Mouse (Mus musculus) spleen, postnatal 36 days (tissue): ENCODE data around the gene Mbd3l1.
A peak's percentile ranks its signal among the peaks of the same experiment; 100 is the strongest.

ENCODE experiments used
- DNase-seq, 2 experiments: peaks; one replicate each; pipeline ENCODE4 v3.0.0; 2022; ENCODE audit warnings: low spot score in 2 of 2, mixed read lengths in 1 of 2

Gene Mbd3l1

DNA sequence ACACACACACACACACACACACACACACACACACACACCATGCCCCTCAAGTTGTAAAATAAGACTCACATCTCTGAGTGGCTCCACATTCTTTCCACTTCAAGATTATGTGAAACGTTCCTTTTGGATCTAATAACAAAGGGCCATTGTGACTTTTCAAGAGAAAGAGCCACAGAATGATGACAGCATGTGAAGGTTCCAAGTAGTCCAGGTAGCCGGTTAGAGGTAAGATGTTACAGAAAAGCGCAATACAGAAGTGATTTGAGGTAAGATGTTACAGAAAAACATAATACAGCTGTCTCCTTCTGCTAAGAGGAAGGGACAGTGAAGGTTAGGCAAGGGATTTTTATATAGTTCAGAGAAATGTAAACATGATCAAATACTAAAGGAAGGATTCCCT is at the start of gene Mbd3l1, which contains the start of gene Zfp558:
Gene Mbd3l1 (plus strand): TSS at position 192 of the 400 bp plus-strand sequence.
Gene Zfp558 (minus strand): TSS at position 101 of the 400 bp plus-strand sequence.
- DNase-seq = no peak

DNA sequence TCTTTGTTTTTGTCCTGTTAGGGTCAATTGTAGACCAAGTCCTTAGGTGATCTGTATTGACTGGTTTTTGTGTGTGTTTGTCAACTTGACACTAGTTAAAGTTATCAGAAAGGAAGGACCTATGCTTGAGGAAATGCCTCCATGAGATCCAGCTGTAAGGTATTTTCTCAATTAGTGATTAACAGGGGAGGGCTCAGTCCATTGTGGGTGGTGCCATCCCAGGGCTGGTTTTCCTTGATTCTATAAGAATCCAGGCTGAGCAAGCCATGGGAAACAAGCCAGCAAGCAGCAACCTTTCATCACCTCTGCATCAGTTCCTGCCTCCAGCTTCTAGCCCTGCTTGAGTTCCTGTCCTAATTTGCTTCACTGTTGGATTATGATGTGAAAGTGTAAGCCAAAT is 47.8 kb upstream of the Mbd3l1 start, which contains the start of gene Mbd3l2:
Gene Mbd3l2 (plus strand): TSS at position 301 of the 400 bp plus-strand sequence.
- no peak for DNase-seq

DNA sequence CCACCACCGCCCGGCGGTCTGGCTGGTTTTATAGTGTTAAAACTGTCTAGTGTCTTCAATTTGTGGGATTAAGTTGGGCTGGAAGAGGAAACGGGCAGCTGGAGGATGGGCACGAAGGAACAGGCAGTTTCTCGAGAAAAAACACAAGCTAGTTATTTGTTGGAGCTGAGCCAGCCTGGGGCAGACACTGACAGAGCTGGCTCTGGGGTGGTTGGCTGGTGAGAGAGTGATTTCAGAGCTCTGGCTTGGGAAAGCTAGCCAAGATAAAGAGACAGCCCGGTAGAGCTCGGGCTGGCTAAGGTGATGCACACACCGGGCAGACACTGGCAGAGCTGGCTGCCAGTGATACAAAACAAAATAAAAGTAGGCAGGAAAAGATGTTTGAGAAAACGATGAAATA is 46.5 kb upstream of the Mbd3l1 start:
- DNase-seq = no peak

DNA sequence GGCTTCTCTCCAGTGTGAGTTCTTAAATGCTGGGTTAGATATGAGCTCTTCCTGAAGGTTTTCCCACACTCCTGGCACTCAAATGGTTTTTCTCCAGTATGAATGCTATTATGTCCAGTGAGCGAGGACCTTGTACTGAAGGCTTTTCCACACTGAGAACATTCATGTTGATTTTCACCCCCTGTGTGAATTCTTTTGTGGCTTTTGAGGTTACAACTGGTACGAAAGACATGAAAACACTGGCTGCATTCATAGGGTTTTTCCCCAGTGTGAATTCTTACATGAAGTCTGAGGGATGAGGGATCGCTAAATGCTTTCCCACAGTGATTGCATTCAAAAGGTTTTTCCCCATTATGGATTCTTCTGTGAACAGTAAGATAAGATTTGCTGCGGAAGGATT is 21.6 kb upstream of the Mbd3l1 start:
- no peak for DNase-seq

DNA sequence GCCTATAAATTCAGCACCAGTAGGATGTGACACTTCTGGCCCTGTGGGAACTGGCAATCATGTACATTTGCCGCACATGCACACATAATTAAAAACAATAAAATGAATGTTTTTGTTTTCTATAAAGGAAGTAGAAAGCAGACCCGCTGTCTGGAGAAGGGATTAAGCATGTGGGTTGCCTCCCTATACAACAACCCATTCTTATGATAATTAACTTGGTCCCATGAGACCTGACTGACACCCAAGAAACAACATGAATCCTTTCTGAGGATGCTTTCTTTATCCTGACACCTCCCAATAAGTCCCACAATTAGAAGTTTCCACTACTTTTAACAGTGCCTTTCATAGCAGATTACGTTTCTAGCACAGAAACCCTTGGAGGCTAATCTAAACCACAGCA is 10.8 kb upstream of the Mbd3l1 start:
- DNase-seq = no peak

DNA sequence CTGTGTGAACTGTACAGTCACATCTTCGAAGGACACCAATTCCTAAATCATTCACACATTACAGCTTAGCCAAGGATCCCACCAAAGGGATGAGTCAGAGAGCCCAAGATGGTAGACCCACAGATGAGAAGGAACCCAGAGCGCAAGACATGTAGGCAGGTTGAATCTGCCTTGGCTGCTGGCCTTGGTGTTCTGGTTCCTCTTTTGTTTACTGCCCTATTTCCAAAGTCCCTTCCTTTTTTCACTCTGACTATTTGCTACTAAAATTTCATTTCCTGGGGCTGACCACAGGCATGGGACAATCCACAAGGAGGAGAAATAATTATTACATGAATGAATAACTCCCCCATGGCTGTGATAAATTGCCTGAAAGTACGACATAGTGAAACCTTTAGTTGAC is 10.2 kb upstream of the Mbd3l1 start:
- DNase-seq = no peak

DNA sequence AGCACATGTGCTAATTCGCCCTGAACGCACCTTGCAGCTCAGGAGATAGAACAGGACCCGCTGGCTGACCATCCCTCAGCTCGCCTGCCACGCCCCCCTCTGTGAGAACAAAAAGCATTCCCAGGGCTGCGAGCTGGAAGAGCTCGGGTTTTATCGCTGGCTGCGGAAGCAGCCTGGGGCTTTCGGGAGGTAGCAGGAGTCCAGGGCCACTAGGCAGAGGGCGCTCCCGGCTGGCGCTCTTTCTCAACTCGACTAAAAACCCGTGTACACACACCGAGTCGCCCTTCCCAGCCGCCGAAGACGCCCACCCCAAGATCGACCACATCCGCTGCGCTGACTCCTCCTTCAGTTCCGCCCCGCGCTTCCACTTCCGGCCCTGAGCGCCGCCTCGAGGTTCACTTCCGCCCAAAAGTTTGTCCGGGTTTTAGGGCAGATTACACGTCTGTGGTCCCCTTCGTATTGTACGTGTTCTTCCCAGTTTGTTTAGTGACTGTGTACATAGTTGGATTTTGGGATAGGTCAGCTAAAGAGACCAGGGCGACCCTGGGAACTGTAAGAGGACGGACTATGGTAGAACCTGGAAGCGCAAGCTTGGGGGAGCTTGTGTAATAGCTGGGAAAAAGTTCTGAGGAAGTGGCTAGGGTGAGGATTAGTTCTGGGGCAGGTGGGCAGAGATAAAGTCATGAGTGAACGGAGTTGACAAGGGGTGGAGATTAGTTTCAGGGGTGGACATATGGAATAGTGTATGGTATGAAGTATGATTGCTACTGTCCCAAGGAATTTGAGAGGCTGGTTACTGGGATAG is 4.6 kb upstream of the Mbd3l1 start:
- DNase-seq = peak; percentile 60 to 64

DNA sequence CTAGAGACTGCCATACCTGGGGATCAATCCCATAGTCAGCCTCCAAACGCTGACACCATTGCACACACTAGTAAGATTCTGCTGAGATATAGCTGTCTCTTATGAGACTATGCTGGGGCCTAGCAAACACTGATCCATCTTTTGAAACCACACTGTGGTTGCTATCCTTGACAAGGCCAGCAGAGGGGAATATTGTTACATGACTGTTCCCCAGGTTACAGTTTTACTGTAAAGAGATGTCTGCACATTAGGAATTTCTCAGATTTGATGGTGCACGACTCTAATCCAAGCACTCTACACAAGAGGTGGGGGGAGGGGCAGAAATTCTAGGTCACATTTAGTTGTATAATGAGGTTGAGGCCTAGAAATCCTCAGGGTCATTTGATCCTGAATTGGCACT is 29.9 kb downstream of the Mbd3l1 start:
- no peak for DNase-seq
